Mouse (Mus musculus) kidney, adult 9 months (tissue): Measurements from ENCODE around the gene Atp1a2.

ENCODE experiments used
- DNase-seq: peaks from one replicate; pipeline ENCODE4 v3.0.0; 2022

Gene Atp1a2

GRCm38 (mm10) chr1:172302851-172303250, 5.0 kb upstream of the Atp1a2 start:
- no peak for DNase-seq

GRCm38 (mm10) chr1:172302311-172302710, 4.4 kb upstream of the Atp1a2 start:
- DNase-seq, result no peak

GRCm38 (mm10) chr1:172301180-172301579, 3.3 kb upstream of the Atp1a2 start:
- no peak for DNase-seq

- no peak for DNase-seq
These were observed 2.4 kb upstream of the Atp1a2 start for GRCm38 (mm10) chr1:172300247-172300646.

GRCm38 (mm10) chr1:172299528-172299927, 1.7 kb upstream of the Atp1a2 start:
- no peak for DNase-seq

GRCm38 (mm10) chr1:172296816-172297510, 901 bp downstream of the Atp1a2 start:
- DNase-seq, result no peak

DNA sequence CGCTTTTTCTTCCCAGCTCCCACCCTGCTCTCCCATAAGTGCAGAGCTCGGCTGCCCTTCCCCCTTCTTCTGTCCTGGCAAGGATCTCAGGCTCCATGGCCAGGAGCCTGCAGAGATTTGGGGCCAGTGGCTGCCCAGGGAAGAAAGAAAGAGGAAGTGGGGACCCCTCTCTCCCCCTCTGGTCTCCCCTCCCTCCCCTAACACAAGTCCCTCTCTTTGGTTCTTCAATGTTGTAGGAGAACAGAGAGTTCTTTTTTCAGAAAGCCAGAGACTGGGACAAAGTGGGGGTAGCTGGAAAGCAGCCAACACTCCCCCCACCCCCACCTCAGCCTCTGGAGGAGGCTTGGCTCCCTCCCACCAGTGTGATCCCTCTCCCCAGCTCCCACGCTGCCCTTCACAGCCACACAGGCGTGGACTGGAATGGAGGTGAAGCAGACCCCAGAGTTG, 2.1 kb downstream of the Atp1a2 start:
- no peak for DNase-seq

GRCm38 (mm10) chr1:172293449-172293848, 4.4 kb downstream of the Atp1a2 start:
- DNase-seq, result no peak

DNA sequence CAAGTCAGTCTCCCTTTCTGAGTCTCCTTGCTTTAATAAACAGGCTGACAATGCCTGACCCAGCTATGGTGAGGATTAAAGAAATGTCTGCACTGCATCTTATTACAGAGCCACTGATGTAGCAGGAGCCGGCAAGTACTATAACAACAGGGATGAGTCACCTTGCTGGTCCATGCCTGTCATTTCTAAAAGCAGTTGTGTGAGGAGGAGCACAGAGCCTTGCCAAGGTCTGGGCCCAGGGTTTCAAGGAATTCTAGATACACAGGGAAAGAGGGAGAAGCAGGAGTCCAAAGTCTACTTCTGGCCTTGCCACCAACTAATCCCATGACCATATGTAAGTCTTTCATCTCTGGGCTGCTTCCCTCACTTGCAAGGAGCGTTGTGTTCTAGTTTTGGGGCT, 5.0 kb downstream of the Atp1a2 start:
- DNase-seq, result no peak

DNA sequence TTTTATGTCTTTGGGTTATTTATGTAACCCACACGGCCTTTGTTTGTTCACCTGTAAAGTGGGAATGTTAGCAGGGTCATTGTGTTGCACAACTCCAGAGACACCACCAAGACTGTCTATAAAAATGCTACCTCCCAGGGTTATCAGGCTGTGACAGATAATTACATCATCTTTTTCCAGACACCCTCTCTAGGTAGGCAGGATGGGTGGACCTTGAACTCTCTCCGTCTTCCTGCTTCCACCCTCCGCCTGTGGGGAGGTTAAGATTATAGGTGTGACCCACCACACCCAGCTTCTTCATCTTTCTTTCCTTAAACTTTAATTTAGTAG, 8.3 kb downstream of the Atp1a2 start:
- DNase-seq, result no peak

DNA sequence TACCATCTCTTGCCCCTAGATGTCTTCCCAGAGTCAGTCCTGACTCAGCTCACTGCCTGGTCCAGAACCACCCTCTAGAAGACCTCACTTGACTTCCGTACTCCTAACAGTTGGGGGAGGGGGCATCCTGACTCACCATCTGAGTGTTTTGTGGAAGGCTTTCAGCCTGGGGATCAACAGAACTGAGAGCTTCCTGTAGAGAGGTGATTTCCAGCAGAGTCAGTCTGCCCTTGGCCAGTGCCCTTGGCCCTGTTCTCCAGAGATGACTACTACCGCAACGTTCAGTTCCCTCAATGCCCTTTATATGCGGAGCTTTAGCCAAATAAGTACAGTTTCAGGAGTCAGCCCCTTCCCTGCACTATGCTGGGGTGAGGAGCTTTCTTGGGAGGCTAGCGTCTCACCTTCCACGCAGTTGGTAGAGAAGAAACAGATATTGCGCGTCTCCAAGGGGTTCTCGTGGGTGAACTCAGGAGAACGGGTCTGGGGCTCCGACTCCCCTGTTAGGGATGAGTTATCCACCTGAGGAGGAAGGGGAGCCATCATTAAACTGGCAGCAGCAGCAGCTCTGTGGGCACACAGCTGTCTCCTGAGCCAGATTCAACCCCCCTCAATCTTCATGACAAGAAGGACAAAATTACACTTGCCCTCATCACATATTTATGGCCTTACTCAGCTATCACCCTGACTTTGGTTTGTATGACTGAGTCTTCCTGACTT, 8.8 kb downstream of the Atp1a2 start:
- no peak for DNase-seq

- no peak for DNase-seq
These were observed 11.1 kb downstream of the Atp1a2 start for GRCm38 (mm10) chr1:172286740-172287139.

DNA sequence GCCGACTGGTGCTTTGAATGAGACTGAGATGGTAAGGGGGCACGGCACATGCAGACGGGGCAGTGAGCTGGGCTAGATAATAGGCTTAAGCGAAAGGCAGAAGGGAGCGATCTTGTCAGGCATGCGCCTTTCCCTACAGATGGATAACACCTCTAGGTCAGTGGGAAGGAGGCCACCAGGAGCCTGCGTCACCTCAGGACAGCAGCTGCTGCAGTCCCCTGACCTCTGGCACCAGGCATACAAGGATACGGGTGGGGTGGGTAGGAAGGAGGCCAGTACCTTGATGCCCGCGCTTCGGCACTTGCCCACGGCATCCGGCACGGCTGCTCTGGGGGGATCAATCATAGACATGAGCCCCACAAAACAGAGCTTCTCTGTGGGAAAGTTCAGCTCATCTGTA, 13.6 kb downstream of the Atp1a2 start:
- DNase-seq, result no peak

- no peak for DNase-seq
These were observed 14.8 kb downstream of the Atp1a2 start for GRCm38 (mm10) chr1:172283073-172283472.

GRCm38 (mm10) chr1:172281522-172282254, 16.2 kb downstream of the Atp1a2 start:
- DNase-seq, result no peak

- no peak for DNase-seq
These were observed 17.9 kb downstream of the Atp1a2 start for GRCm38 (mm10) chr1:172279768-172280509.

DNA sequence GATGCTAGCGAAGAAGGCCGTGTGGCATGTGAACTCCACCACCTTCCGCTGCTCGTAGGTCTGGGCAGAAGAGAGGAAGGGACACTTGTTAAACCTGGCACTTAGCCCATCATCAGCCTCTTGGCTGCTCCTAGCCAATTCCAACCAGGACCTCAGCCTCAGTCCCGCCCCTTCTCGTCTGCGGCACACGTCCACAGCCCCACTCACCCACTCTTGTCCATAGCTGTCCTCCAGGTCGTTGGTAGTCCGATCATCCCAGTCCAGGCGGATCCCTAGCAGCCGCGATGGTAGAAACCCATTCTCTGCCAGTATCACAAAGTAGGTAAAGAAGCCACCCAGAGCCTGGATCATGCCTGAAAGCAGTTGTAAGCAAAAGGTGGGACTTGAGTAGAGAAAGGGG, 19.5 kb downstream of the Atp1a2 start:
- no peak for DNase-seq

DNA sequence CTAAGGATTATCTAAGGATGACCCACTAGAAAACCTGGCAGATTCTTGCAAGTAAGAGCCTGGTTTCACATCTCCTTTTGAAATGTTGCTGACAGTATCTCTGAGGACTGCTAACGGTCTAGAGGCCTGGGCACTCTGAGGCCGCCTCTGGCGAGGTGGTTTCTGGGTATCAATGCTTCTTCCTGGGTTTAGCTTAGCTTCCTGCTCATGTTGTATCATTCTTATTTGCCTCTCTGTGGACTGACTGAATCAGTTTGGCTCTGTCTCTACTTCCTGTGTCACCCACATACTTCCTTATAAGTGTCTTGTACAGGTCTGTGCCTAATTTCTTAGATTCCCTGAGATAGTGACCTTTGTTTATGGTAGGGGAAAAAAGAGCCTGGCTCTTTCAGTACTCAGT, 20.7 kb downstream of the Atp1a2 start:
- DNase-seq, result no peak

DNA sequence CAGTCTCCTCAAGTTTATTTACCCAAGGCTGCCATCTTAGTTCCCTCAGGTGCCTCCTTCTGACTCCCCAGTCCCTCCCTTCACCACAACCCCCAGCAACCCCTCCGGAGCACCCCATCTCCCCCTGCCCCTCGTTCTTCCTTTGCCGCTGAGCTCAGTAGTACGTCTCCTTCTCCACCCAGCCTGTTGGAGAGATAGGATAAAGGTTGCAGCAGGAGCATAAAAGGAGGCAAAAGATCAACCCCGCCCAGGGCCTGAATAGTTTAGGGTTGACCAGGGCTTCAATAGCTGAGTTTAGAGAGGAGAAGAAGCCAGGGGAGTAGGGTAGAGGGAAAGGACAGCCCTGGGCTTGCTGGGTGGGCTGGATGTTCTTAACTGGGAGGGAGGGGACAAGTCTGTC, 23.3 kb downstream of the Atp1a2 start:
- peak; percentile 36 for DNase-seq

- peak; percentile 63 for DNase-seq
These were observed 23.7 kb downstream of the Atp1a2 start for GRCm38 (mm10) chr1:172274116-172274515.

DNA sequence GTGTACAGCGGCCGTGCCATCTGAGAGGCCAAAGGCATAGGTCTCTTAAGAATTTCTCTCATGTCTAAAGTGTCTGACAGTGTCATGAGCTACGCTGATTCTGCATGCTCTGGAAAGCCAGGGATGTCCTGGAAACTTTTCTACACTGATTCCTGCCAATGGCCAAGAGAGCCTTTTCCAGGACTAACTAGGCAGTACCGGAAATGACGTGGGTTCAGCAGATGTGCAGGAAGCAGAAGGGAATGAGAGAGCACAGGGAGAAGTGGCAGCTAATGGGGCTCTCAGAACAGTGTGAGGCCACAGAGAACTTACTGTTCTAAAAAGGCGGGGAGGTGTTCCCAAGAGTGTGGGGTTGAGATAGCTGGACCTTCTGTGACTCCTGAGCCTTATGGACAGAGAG, 24.5 kb downstream of the Atp1a2 start:
- DNase-seq, result no peak

GRCm38 (mm10) chr1:172271765-172272164, 26.1 kb downstream of the Atp1a2 start:
- DNase-seq, result no peak

GRCm38 (mm10) chr1:172271208-172271607, 26.7 kb downstream of the Atp1a2 start:
- DNase-seq, result no peak
